Mouse (Mus musculus): ENCODE data around the gene Tmem38b. TPM values are rescaled to one million over a fixed set of nuclear protein-coding genes. Genes with fewer than 3 reads are reported as not detected.

Tmem38b gene
- polyA plus RNA-seq, 1 experiment from 2014 or later: 7.7 TPM

- Histone ChIP-seq H3K9ac (no peak overlapping the region), H3K4me2 (no peak overlapping the region), H3K27me3 (no peaks in the 10 kb centered on the region), H3K4me1 (replicated peaks) (0 out of 2 replicates have a peak, but pooled peaks cover 5% of the 10 kb centered on the region), H3K9me3 (no peaks in the 10 kb centered on the region), H3K36me3 (no peaks in the 10 kb centered on the region), H3K4me3 (no peak overlapping the region), H3K27ac (no peak overlapping the region)
- WGBS: 28% methylated on average over 5 of the region's 5 CpGs
- no peak for ATAC-seq (ENCODE audit: low FRiP score)
These were observed 11.1 kb downstream of the Tmem38b start for GRCm38 (mm10) chr4:53836978-53837377.

DNA sequence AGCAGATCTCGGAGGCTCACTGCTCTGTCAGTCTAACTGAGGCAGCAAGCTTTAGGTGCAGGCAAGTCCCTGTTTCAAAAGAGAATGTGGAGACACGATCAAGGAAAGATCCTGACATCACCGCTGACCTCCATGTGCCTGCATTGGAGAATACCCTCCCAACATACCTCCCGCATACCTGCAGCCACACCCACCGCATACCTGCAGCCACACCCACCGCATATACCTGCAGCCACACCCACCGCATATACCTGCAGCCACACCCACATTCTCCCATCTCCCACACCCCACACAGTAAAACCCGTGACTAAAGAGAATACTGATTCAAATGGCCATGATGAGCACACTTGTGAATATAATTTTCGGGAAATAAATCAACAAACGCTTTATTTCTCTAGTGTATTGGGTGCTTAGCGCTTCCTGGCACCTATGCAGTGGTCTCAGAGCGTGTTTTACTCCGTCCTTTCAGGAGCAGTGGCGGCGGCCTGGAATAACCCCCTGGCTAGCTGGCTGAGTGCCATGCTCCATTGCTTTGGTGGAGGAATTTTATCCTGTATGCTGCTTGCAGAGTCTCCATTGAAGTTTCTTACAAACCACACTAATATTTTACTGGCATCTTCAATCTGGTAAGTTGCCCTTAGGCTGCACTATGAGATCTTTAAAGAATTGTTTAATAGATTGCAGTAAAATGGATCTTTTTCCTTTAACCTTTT is 14.5 kb downstream of the Tmem38b start:
- 0 out of 2 replicates have a peak, but pooled peaks cover 2% of the 10 kb centered on the region for H3K4me1 ChIP-seq (replicated peaks)
- 84% methylated on average over 15 of the region's 15 CpGs for WGBS
- no peak for ATAC-seq (ENCODE audit: low FRiP score)
- H3K9me3 ChIP-seq: no peaks in the 10 kb centered on the region
- H3K36me3 ChIP-seq: no peaks in the 10 kb centered on the region
- H3K4me3 ChIP-seq: no peak overlapping the region
- no peak overlapping the region for H3K27ac ChIP-seq
- no peak overlapping the region for H3K4me2 ChIP-seq
- H3K9ac ChIP-seq: no peak overlapping the region
- no peaks in the 10 kb centered on the region for H3K27me3 ChIP-seq

DNA sequence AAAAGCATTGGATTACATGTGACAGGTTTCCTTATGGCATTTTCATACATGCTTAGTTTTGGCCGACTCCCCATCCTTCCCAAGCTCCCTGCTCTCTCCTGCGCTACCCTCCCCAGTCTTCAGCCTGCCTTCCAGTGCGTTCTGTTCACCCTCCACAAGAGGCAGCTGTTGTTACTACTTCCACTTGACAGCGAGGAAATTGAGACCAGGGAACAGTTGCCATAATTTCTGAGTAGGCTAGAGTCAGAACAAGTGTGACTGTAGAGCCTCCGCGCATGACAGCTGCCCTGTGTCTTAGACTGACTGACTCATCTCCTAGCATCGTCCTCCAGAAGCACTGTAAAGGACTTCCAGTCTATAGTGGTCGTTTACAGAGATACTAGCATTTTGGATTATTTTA is 17.7 kb downstream of the Tmem38b start:
- no peak overlapping the region for H3K9ac ChIP-seq
- no peak overlapping the region for H3K4me3 ChIP-seq
- no peaks in the 10 kb centered on the region for H3K27me3 ChIP-seq
- H3K9me3 ChIP-seq: no peaks in the 10 kb centered on the region
- 76% methylated on average over 8 of the region's 8 CpGs for WGBS
- H3K4me2 ChIP-seq: no peak overlapping the region
- no peak overlapping the region for H3K27ac ChIP-seq
- ATAC-seq (ENCODE audit: low FRiP score): no peak
- H3K36me3 ChIP-seq: no peaks in the 10 kb centered on the region
- 0 out of 2 replicates have a peak, but pooled peaks cover 2% of the 10 kb centered on the region for H3K4me1 ChIP-seq (replicated peaks)

DNA sequence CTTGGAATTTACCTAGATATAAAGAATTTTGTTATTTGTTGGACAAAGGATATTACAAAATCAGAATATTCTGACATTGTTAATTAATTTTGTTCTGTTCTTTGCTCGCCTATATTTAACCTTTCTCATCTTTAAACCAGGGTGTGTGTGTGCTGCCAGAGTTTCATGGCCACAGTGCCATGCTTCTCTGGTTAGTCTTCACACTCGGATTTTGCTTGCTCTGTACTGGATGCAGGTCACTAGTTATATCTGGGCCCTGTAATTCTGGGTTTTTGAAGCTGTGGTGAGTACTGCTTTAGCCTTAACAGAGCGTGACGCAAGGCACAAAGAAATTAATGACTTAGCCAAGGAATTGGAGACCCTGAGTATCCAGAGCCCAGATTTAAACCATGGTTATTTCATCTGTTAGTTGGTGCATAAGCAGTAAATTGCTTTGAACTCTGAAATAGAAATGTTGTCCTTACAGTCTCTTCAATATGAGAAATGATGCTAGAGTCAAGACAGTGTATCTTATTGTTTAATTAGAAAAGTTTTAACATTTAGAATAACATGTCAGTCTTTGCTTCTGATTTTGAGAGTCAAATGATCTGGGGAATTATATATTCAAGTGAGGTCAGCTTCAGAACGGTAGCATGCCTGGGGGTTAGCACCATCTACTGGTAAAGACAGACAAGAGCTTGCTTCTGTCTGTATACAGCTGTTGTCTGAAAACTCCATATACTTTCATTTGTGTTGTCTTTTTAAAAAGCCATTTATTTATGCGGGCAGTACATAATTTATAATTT is 19.2 kb downstream of the Tmem38b start:
- Histone ChIP-seq H3K27ac (no peak overlapping the region), H3K27me3 (no peaks in the 10 kb centered on the region), H3K9ac (no peak overlapping the region), H3K4me3 (no peak overlapping the region), H3K4me1 (replicated peaks) (0 out of 2 replicates have a peak, but pooled peaks cover 2% of the 10 kb centered on the region), H3K9me3 (no peaks in the 10 kb centered on the region), H3K4me2 (no peak overlapping the region), H3K36me3 (no peaks in the 10 kb centered on the region)
- ATAC-seq (ENCODE audit: low FRiP score): no peak
- WGBS: 48% methylated on average over 6 of the region's 6 CpGs

DNA sequence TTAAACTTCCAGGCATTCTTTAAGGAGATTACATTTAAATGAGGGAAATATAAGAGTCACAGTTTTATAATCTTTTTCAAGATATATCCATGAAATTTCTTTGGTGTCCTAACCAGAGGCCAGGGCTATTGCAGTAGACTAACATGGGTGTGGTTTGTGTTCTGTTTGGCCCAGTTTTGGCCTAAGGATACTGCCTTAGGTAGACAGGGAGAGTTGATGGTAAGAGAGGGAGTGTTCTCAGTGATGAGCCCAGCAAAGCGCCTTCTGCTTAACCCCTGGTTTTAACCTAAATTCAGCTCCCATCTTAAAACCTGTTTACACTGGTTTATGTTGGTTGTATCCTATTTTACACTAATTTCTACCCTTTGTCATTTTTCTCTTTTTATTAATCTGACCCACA is 19.8 kb downstream of the Tmem38b start:
- H3K27ac ChIP-seq: no peak overlapping the region
- H3K4me1 ChIP-seq (replicated peaks): no peaks in the 10 kb centered on the region
- 97% methylated on average over 1 of the region's 1 CpGs for WGBS
- no peaks in the 10 kb centered on the region for H3K27me3 ChIP-seq
- no peak overlapping the region for H3K4me2 ChIP-seq
- no peak overlapping the region for H3K4me3 ChIP-seq
- ATAC-seq (ENCODE audit: low FRiP score): no peak
- no peak overlapping the region for H3K9ac ChIP-seq
- H3K9me3 ChIP-seq: no peaks in the 10 kb centered on the region
- H3K36me3 ChIP-seq: peaks cover under 1% of the 10 kb centered on the region; the same call in 1 of the 2 replicates

DNA sequence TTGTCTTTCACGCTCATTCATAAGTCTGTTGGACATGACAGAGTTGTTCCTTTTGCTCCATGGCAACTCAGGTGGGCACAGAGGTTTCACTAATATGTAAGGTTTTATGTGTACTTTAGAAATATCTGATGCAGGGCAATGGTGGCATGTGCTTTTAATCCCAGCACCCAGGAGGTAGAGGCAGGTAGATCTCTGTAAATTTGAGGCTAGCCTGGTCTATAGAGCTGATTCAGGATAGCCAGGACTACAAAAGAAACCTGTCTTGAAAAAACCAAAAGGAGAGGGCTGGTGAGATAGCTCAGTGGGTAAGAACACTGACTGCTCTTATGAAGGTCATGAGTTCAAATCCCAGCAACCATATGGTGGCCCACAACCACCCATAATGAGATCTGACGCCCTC is 20.5 kb downstream of the Tmem38b start:
- 70% methylated on average over 2 of the region's 2 CpGs for WGBS
- Histone ChIP-seq H3K27ac (no peak overlapping the region), H3K9me3 (no peaks in the 10 kb centered on the region), H3K36me3 (peaks cover 8% of the 10 kb centered on the region; the same call in 1 of the 2 replicates), H3K4me3 (no peak overlapping the region), H3K9ac (no peak overlapping the region), H3K4me2 (no peak overlapping the region), H3K4me1 (replicated peaks) (no peaks in the 10 kb centered on the region), H3K27me3 (no peaks in the 10 kb centered on the region)
- no peak for ATAC-seq (ENCODE audit: low FRiP score)

GRCm38 (mm10) chr4:53847541-53847940 is 21.7 kb downstream of the Tmem38b start:
- Histone ChIP-seq H3K4me2 (no peak overlapping the region), H3K27ac (no peak overlapping the region), H3K27me3 (no peaks in the 10 kb centered on the region), H3K4me3 (no peak overlapping the region), H3K9ac (no peak overlapping the region), H3K36me3 (peaks cover 12% of the 10 kb centered on the region), H3K4me1 (replicated peaks) (no peaks in the 10 kb centered on the region), H3K9me3 (no peaks in the 10 kb centered on the region)
- WGBS: 94% methylated on average over 4 of the region's 4 CpGs
- ATAC-seq (ENCODE audit: low FRiP score): no peak

DNA sequence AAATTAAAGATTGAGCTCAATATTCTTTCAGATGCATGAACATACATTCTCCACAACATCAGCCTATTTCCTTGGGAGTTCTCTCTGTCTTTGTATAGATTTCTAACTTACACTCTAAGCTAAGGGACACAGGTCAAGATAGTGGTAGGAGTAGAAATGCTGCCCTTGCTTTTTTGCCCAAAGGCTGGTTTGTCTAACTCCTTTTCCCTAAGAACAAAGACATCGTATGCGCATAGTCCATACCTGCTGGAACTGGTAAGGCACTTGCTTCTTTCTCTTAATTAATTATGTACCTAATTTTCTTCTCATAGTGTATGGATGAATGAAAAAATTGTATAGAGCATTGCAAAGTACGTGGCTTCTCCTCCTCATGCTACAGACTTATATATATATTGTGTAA is 22.5 kb downstream of the Tmem38b start:
- 92% methylated on average over 3 of the region's 3 CpGs for WGBS
- Histone ChIP-seq H3K27me3 (no peaks in the 10 kb centered on the region), H3K4me2 (no peak overlapping the region), H3K9ac (no peak overlapping the region), H3K4me1 (replicated peaks) (no peaks in the 10 kb centered on the region), H3K9me3 (no peaks in the 10 kb centered on the region), H3K27ac (no peak overlapping the region), H3K4me3 (no peak overlapping the region), H3K36me3 (peaks cover 18% of the 10 kb centered on the region)
- ATAC-seq (ENCODE audit: low FRiP score): no peak

DNA sequence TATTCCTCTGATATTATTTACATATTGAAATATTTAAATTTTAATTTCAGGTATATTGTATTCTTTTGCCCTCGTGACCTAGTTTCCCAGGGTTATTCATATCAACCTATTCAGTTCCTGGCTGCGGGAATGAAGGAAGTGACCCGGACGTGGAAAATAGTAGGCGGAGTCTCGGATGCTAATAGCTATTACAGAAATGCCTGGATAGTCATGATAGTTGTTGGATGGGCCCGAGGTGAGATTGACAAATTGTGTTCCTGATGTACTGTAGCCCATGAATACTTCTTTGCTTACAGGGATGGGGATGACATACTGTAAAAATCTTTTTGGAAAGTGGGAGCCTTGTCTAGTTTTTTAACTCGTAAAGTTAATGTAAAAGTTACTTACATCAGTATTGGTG is 23.0 kb downstream of the Tmem38b start:
- Histone ChIP-seq H3K27ac (no peak overlapping the region), H3K9ac (no peak overlapping the region), H3K36me3 (peaks cover 19% of the 10 kb centered on the region), H3K27me3 (no peaks in the 10 kb centered on the region), H3K4me1 (replicated peaks) (no peaks in the 10 kb centered on the region), H3K9me3 (no peaks in the 10 kb centered on the region), H3K4me2 (no peak overlapping the region), H3K4me3 (no peak overlapping the region)
- ATAC-seq (ENCODE audit: low FRiP score): no peak
- 87% methylated on average over 8 of the region's 8 CpGs for WGBS

DNA sequence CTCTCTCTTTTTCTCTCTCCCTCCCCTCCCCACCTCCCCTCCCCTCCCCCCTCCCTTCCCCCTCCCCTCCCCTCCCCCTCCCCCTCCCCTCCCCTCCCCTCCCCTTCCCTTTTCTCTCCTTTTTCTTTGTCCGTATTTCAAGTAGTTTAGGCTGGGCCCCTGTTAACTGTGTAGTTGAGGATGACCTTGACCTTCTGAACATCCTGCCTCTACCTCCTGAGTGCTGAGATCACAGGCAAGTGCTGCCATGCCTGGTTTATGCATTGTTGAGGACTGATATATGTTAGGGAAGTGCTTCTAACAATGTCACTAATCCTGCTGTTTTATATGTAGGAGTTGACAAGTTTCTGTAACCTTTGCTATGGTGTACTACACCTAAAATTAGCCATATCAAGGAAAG is 24.0 kb downstream of the Tmem38b start:
- ATAC-seq (ENCODE audit: low FRiP score): no peak
- Histone ChIP-seq H3K36me3 (peaks cover 19% of the 10 kb centered on the region), H3K4me3 (no peak overlapping the region), H3K9me3 (no peaks in the 10 kb centered on the region), H3K9ac (no peak overlapping the region), H3K4me2 (no peak overlapping the region), H3K27me3 (no peaks in the 10 kb centered on the region), H3K4me1 (replicated peaks) (no peaks in the 10 kb centered on the region), H3K27ac (no peak overlapping the region)
- WGBS: no CpG with 5 or more reads among the region's 1 CpGs

GRCm38 (mm10) chr4:53853333-53853732 is 27.5 kb downstream of the Tmem38b start:
- no peak overlapping the region for H3K4me3 ChIP-seq
- no peaks in the 10 kb centered on the region for H3K4me1 ChIP-seq (replicated peaks)
- H3K9ac ChIP-seq: no peak overlapping the region
- no peaks in the 10 kb centered on the region for H3K9me3 ChIP-seq
- peaks cover 21% of the 10 kb centered on the region for H3K36me3 ChIP-seq
- no peak for ATAC-seq (ENCODE audit: low FRiP score)
- H3K27me3 ChIP-seq: no peaks in the 10 kb centered on the region
- H3K27ac ChIP-seq: no peak overlapping the region
- WGBS: 64% methylated on average over 1 of the region's 1 CpGs
- no peak overlapping the region for H3K4me2 ChIP-seq

- no peak for ATAC-seq (ENCODE audit: low FRiP score)
- Histone ChIP-seq H3K4me3 (no peak overlapping the region), H3K4me1 (replicated peaks) (peaks cover 3% of the 10 kb centered on the region; the same call in 1 of the 2 replicates), H3K27ac (no peak overlapping the region), H3K9ac (peak overlapping the region; percentile 55; the same call in 1 of the 2 replicates), H3K4me2 (peak overlapping the region; percentile 34; the same call in 1 of the 2 replicates), H3K27me3 (no peaks in the 10 kb centered on the region), H3K36me3 (0 out of 2 replicates have a peak, but pooled peaks cover 2% of the 10 kb centered on the region), H3K9me3 (no peaks in the 10 kb centered on the region)
- WGBS: 27% methylated on average over 18 of the region's 18 CpGs
These were observed 34.1 kb downstream of the Tmem38b start for GRCm38 (mm10) chr4:53859944-53860343.

Data from hindbrain, embryonic 13.5 days (tissue).